Mouse (Mus musculus): ENCODE results near the gene Mdc1.

DNA sequence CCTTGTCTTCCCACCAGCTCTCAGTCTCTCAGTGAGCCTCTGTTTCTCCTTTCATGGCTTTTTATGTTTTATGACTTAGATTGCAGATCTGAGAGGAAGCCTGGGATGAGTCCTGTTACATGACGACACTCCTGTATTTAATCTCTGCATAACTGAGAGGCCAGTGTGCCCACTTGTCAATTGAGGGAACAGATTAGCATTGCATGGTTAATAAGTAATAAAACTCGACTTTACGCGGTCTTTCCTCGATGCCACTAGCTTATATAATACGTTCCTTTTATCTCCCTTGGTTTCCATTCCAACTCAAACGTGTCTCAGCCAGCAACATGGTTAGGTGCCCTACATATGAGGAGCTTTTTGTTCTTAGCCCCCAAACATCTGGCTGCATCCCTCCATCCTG, 25.5 kb upstream of the Mdc1 start:
- TF ChIP-seq POLR2A (IDR thresholded peaks at IDR 0.05; ENCODE audit: low read depth, low read length) (no peak), CTCF (IDR thresholded peaks at IDR 0.05; ENCODE audit: borderline replicate concordance, insufficient read depth, low read length) (no peak)

Data from embryonic fibroblast, embryonic 13.5 days (primary cell).